Mouse (Mus musculus) bone marrow, adult 2 months (tissue): ENCODE results near the gene Vrk2.

ENCODE experiments used
- CTCF ChIP-seq: fragments of 200-500 bp; IDR thresholded peaks from 2 replicates; pipeline ENCODE4 v1.5.1; 2011; ENCODE audit warnings: low read length, control low read depth; ENCODE audit not compliant: control insufficient read depth, insufficient read depth
- POLR2A ChIP-seq: fragments of 200-500 bp; IDR thresholded peaks from 2 replicates; pipeline ENCODE4 v1.6.1; 2011; ENCODE audit warnings: low read depth, mild to moderate bottlenecking, control low read depth, low read length, borderline replicate concordance; ENCODE audit not compliant: control insufficient read depth

- TF ChIP-seq POLR2A (no peak), CTCF (no peak)
These were observed 149.4 kb downstream of the Vrk2 start for GRCm38 (mm10) chr11:26444374-26444773.
